Mouse (Mus musculus) neural tube, postnatal 0 days (tissue): ENCODE data around the gene Fbxl16. TPM values are rescaled to one million over a fixed set of nuclear protein-coding genes. Genes with fewer than 3 reads are reported as not detected.

ENCODE experiments used
- microRNA-seq: library from miRNA; unstranded; fragments of <30 nt; microRNA quantifications from one replicate; pipeline ENCODE4, GENCODE M21; 2016
- polyA plus RNA-seq: library from polyadenylated mRNA; unstranded; fragments of >200 nt; fragmentation: Nextera tagmentation; extraction: Ambion mirVana; gene quantifications from 2 replicates; pipeline ENCODE4 v1.2.1, GENCODE M21; 2015

Gene Fbxl16
- polyA plus RNA-seq, 1 experiment from 2014 or later, result 55.3 TPM

Small RNA genes within 50 kb of the gene (microRNA-seq; reads per million reads assigned to microRNA genes)
- not detected for gene Mir3082
- not detected for gene Mir6966

Other genes starting within 250 kb of the Fbxl16 start
- gene Sox8, start 238.4 kb upstream of the Fbxl16 start, polyA plus RNA-seq, result 41.4 and 42.9 TPM in 2 replicates
- 26.5 and 30.9 TPM in 2 replicates for gene Lmf1, start 230.0 kb upstream of the Fbxl16 start, polyA plus RNA-seq
- gene Gng13, start 91.9 kb upstream of the Fbxl16 start, polyA plus RNA-seq, result 25.0 and 25.7 TPM in 2 replicates
- gene Chtf18, start 81.7 kb upstream of the Fbxl16 start, polyA plus RNA-seq, result 3.3 and 3.6 TPM in 2 replicates
- gene Rpusd1, start 81.4 kb upstream of the Fbxl16 start, polyA plus RNA-seq, result 28.2 and 33.0 TPM in 2 replicates
- gene Mslnl, start 73.0 kb upstream of the Fbxl16 start, polyA plus RNA-seq, result not detected in 2 replicates
- 4.9 and 9.2 TPM in 2 replicates for gene Msln, start 54.7 kb upstream of the Fbxl16 start, polyA plus RNA-seq
- gene Narfl, start 35.3 kb upstream of the Fbxl16 start, polyA plus RNA-seq, result 22.1 and 26.8 TPM in 2 replicates
- 239 and 280 TPM in 2 replicates for gene Haghl, start 23.4 kb upstream of the Fbxl16 start, polyA plus RNA-seq
- gene Ccdc78, start 22.5 kb upstream of the Fbxl16 start, polyA plus RNA-seq, result 0.57 and 0.65 TPM in 2 replicates
- gene Fam173a, start 16.2 kb upstream of the Fbxl16 start, polyA plus RNA-seq, result 114 and 116 TPM in 2 replicates
- gene AC134908.4, start 13.4 kb upstream of the Fbxl16 start, polyA plus RNA-seq, result 3.6 and 5.2 TPM in 2 replicates
- gene Metrn, start 11.9 kb upstream of the Fbxl16 start, polyA plus RNA-seq, result 120 and 140 TPM in 2 replicates
- 21.0 and 21.7 TPM in 2 replicates for gene Wdr24, start 14.5 kb downstream of the Fbxl16 start, polyA plus RNA-seq
- gene Jmjd8, start 19.8 kb downstream of the Fbxl16 start, polyA plus RNA-seq, result 37.1 and 44.5 TPM in 2 replicates
- gene Stub1, start 24.3 kb downstream of the Fbxl16 start, polyA plus RNA-seq, result 354 and 408 TPM in 2 replicates
- 89.7 and 104 TPM in 2 replicates for gene Rhbdl1, start 28.2 kb downstream of the Fbxl16 start, polyA plus RNA-seq
- gene Gm20683, start 32.7 kb downstream of the Fbxl16 start, polyA plus RNA-seq, result 13.1 and 18.9 TPM in 2 replicates
- 13.5 and 19.5 TPM in 2 replicates for gene Rhot2, start 35.8 kb downstream of the Fbxl16 start, polyA plus RNA-seq
- 9.4 and 12.7 TPM in 2 replicates for gene Wdr90, start 52.4 kb downstream of the Fbxl16 start, polyA plus RNA-seq
- gene Mcrip2, start 59.7 kb downstream of the Fbxl16 start, polyA plus RNA-seq, result 64.6 and 66.2 TPM in 2 replicates
- gene Mettl26, start 66.0 kb downstream of the Fbxl16 start, polyA plus RNA-seq, result 81.0 and 83.3 TPM in 2 replicates
- gene Wfikkn1, start 71.8 kb downstream of the Fbxl16 start, polyA plus RNA-seq, result 0.27 and 0.46 TPM in 2 replicates
- gene Rab40c, start 110.6 kb downstream of the Fbxl16 start, polyA plus RNA-seq, result 37.8 and 40.6 TPM in 2 replicates
- gene Pigq, start 135.9 kb downstream of the Fbxl16 start, polyA plus RNA-seq, result 60.7 and 77.8 TPM in 2 replicates
- gene Nhlrc4, start 135.9 kb downstream of the Fbxl16 start, polyA plus RNA-seq, result not detected in 2 replicates
- gene A930017K11Rik, start 143.5 kb downstream of the Fbxl16 start, polyA plus RNA-seq, result 0.19 TPM in 1 of 2 replicates, not detected in the other
- 14.2 and 17.7 TPM in 2 replicates for gene Capn15, start 176.7 kb downstream of the Fbxl16 start, polyA plus RNA-seq